8 mouse cellular contexts compared by ENCODE assay signal in genomic region chr6:125008586-125009128, GRCm38 (mm10). TPM values are rescaled to one million over a fixed set of nuclear protein-coding genes. Genes with fewer than 3 reads are reported as not detected.
DNase-seq lines count a peak whose midpoint lies in the region; ATAC-seq and TF ChIP-seq lines count a peak whose summit lies in the region.

No protein-coding gene starts in this region.

- H3K4me2 ChIP-seq in hindbrain, postnatal 0 days (ENCODE audit: low read depth, low read length) = peak overlapping the region; percentile 84

- DNase-seq in ZHBTc4 (ENCODE audit: low read depth, low spot score) = peak; percentile 99
- DNase-seq in gastrocnemius, adult 2 months = peak; percentile 98
- DNase-seq in hindbrain, postnatal 0 days (ENCODE audit: low spot score) = peak; percentile 99
- DNase-seq in left cerebral cortex, adult 2 months (ENCODE audit: extremely low spot score in 1 of 2, low spot score in 2 of 2) = peak; percentile 96 to 97
- DNase-seq in right cerebral cortex, adult 2 months (ENCODE audit: low spot score in 2 of 2) = peak; percentile 98 to 99
- peak; percentile 98 for DNase-seq in urinary bladder, postnatal 14 days (ENCODE audit: low spot score)

- H3K4me1 ChIP-seq in hindbrain, postnatal 0 days (ENCODE audit: insufficient read depth, low read length) = peaks cover 4% of the 10 kb centered on the region; the same call in 1 of the 2 replicates

- H3K36me3 ChIP-seq in hindbrain, postnatal 0 days (ENCODE audit: insufficient read depth, low read length) = peaks cover 10% of the 10 kb centered on the region; the same call in 1 of the 2 replicates

- intact Hi-C loops in gastrocnemius, adult 2 months (cut with DNase I) = loop anchor here (1.0 to 5.0 kb wide), 5 partner anchors 31 to 296 kb away; partner anchors contain the start of genes Cops7a, Emg1, Ing4 and Phb2
- intact Hi-C loops in left cerebral cortex, adult 2 months (cut with DNase I) = loop anchor here (1.0 kb wide), 2 partner anchors 31 to 43 kb away; partner anchors contain the start of genes Cops7a and Ing4

- no peak for TF ChIP-seq CTCF in gastrocnemius, adult 2 months (IDR thresholded peaks at IDR 0.05)
- no peak for TF ChIP-seq CTCF in hindbrain, postnatal 0 days (IDR thresholded peaks at IDR 0.05; ENCODE audit: low read depth)
- TF ChIP-seq CTCF in left cerebral cortex, adult 2 months (IDR thresholded peaks at IDR 0.05) = no peak

- WGBS in hindbrain, postnatal 0 days = under 1% methylated on average over 32 of the region's 34 CpGs

- peak overlapping the region; percentile 97 for H3K27ac ChIP-seq in gastrocnemius, adult 2 months
- peak overlapping the region; percentile 98 for H3K27ac ChIP-seq in hindbrain, postnatal 0 days
- peak overlapping the region; percentile 91 for H3K27ac ChIP-seq in left cerebral cortex, adult 2 months

- peak; percentile 94 for ATAC-seq in common myeloid progenitor, adult 5-6 weeks (replicated peaks; ENCODE audit: low read depth, poor library complexity, severe bottlenecking)
- peak; percentile 98 for ATAC-seq in hindbrain, postnatal 0 days
- peak; percentile 94 for ATAC-seq in megakaryocyte, adult 5-6 weeks (ENCODE audit: poor library complexity, severe bottlenecking)

- no peaks in the 10 kb centered on the region for H3K9me3 ChIP-seq in hindbrain, postnatal 0 days (ENCODE audit: low read length)

- H3K4me3 ChIP-seq in gastrocnemius, adult 2 months = peak overlapping the region; percentile 95
- H3K4me3 ChIP-seq in hindbrain, postnatal 0 days (ENCODE audit: low read length) = peak overlapping the region; percentile 79
- peak overlapping the region; percentile 75 for H3K4me3 ChIP-seq in left cerebral cortex, adult 2 months

- peak overlapping the region; percentile 93 for H3K9ac ChIP-seq in hindbrain, postnatal 0 days (replicated peaks; ENCODE audit: low read length)

- no peaks in the 10 kb centered on the region for H3K27me3 ChIP-seq in hindbrain, postnatal 0 days (ENCODE audit: insufficient read depth, low read length)

RNA-seq across cellular contexts. Expression of gene Zfp384, which starts 0.3 kb away (rescaled TPM):
- 19.7 and 27.0 TPM in 2 replicates for total RNA-seq in common myeloid progenitor, adult 5-6 weeks (2017)
- 10 to 100 TPM; 24.4 to 28.0 TPM for total RNA-seq in gastrocnemius, adult 2 months (2021)
- total RNA-seq in hindbrain, postnatal 0 days (2014; rRNA removed) = 37.3 and 38.6 TPM in 2 replicates
- polyA plus RNA-seq in hindbrain, postnatal 0 days (2015; fragmentation: Nextera tagmentation; extraction: Ambion mirVana) = 10.3 and 11.6 TPM in 2 replicates
- total RNA-seq in left cerebral cortex, adult 2 months (2021) = 10 to 100 TPM; 48.2 to 50.6 TPM
- total RNA-seq in megakaryocyte, adult 5-6 weeks (2015) = 67.0 and 70.0 TPM in 2 replicates
- total RNA-seq in megakaryocyte, adult 5-6 weeks (2017) = 34.1 and 36.0 TPM in 2 replicates

RNA-seq across cellular contexts. Expression of gene Pianp, which starts 12.2 kb away (rescaled TPM):
- total RNA-seq in common myeloid progenitor, adult 5-6 weeks (2017) = not detected in 2 replicates
- under 1 TPM; 0.22 to 0.41 TPM for total RNA-seq in gastrocnemius, adult 2 months (2021)
- total RNA-seq in hindbrain, postnatal 0 days (2014; rRNA removed) = 24.1 and 32.9 TPM in 2 replicates
- polyA plus RNA-seq in hindbrain, postnatal 0 days (2015; fragmentation: Nextera tagmentation; extraction: Ambion mirVana) = 58.9 and 65.4 TPM in 2 replicates
- total RNA-seq in left cerebral cortex, adult 2 months (2021) = 100 to 1,000 TPM; 176 to 191 TPM
- total RNA-seq in megakaryocyte, adult 5-6 weeks (2015) = not detected in 2 replicates
- not detected in 2 replicates for total RNA-seq in megakaryocyte, adult 5-6 weeks (2017)

RNA-seq across cellular contexts. Expression of gene Ing4, which starts 30.9 kb away (rescaled TPM):
- 52.8 and 69.9 TPM in 2 replicates for total RNA-seq in common myeloid progenitor, adult 5-6 weeks (2017)
- total RNA-seq in gastrocnemius, adult 2 months (2021) = 10 to 100 TPM; 26.8 to 28.3 TPM
- 60.7 and 78.3 TPM in 2 replicates for total RNA-seq in hindbrain, postnatal 0 days (2014; rRNA removed)
- polyA plus RNA-seq in hindbrain, postnatal 0 days (2015; fragmentation: Nextera tagmentation; extraction: Ambion mirVana) = 97.6 and 102 TPM in 2 replicates
- total RNA-seq in left cerebral cortex, adult 2 months (2021) = 10 to 100 TPM; 49.5 to 56.6 TPM
- 33.0 and 35.7 TPM in 2 replicates for total RNA-seq in megakaryocyte, adult 5-6 weeks (2015)
- total RNA-seq in megakaryocyte, adult 5-6 weeks (2017) = 63.3 and 63.9 TPM in 2 replicates

RNA-seq across cellular contexts. Expression of gene Acrbp, which starts 40.8 kb away (rescaled TPM):
- 2.3 and 5.4 TPM in 2 replicates for total RNA-seq in common myeloid progenitor, adult 5-6 weeks (2017)
- 1 to 10 TPM; 2.4 to 4.5 TPM for total RNA-seq in gastrocnemius, adult 2 months (2021)
- total RNA-seq in hindbrain, postnatal 0 days (2014; rRNA removed) = 10.5 and 17.3 TPM in 2 replicates
- polyA plus RNA-seq in hindbrain, postnatal 0 days (2015; fragmentation: Nextera tagmentation; extraction: Ambion mirVana) = 12.2 and 17.5 TPM in 2 replicates
- total RNA-seq in left cerebral cortex, adult 2 months (2021) = 10 to 100 TPM; 12.2 to 18.4 TPM
- 9.0 and 14.2 TPM in 2 replicates for total RNA-seq in megakaryocyte, adult 5-6 weeks (2015)
- 3.4 and 8.8 TPM in 2 replicates for total RNA-seq in megakaryocyte, adult 5-6 weeks (2017)

RNA-seq across cellular contexts. Expression of gene Cops7a, which starts 43.3 kb away (rescaled TPM):
- 45.6 and 48.1 TPM in 2 replicates for total RNA-seq in common myeloid progenitor, adult 5-6 weeks (2017)
- total RNA-seq in gastrocnemius, adult 2 months (2021) = 100 to 1,000 TPM; 108 to 115 TPM
- 113 and 146 TPM in 2 replicates for total RNA-seq in hindbrain, postnatal 0 days (2014; rRNA removed)
- 97.1 and 101 TPM in 2 replicates for polyA plus RNA-seq in hindbrain, postnatal 0 days (2015; fragmentation: Nextera tagmentation; extraction: Ambion mirVana)
- total RNA-seq in left cerebral cortex, adult 2 months (2021) = 100 to 1,000 TPM; 148 to 156 TPM
- total RNA-seq in megakaryocyte, adult 5-6 weeks (2015) = 35.4 and 37.2 TPM in 2 replicates
- total RNA-seq in megakaryocyte, adult 5-6 weeks (2017) = 19.4 and 25.7 TPM in 2 replicates

Comparison
In these comparisons a context has a peak if more than half of its experiments do, and no peak if none do; other contexts are left out.
1. Peak in every context shown above with its lines: DNase-seq, ATAC-seq, H3K4me3 ChIP-seq and H3K27ac ChIP-seq.
2. RNA of gene Pianp, which starts 12.2 kb away (total RNA-seq): 176 to 191 TPM in left cerebral cortex, adult 2 months and 24.1 to 32.9 TPM in hindbrain, postnatal 0 days; 0.22 to 0.41 TPM in gastrocnemius, adult 2 months, not detected in common myeloid progenitor, adult 5-6 weeks and not detected in megakaryocyte, adult 5-6 weeks; every median in the first group is over 10 times any median in the second.